Mouse (Mus musculus) CH12F3 (cell line): ENCODE measurements around the gene Erc1.

Experiments used
- in situ Hi-C: fragments of 300-500 bp; cut with MboI; formaldehyde crosslinking; loops from 2 replicates; pipeline ENCODE4 v1.14.3; 2020; ENCODE audit warnings: low sequenced_read_pairs

The Erc1 gene

DNA sequence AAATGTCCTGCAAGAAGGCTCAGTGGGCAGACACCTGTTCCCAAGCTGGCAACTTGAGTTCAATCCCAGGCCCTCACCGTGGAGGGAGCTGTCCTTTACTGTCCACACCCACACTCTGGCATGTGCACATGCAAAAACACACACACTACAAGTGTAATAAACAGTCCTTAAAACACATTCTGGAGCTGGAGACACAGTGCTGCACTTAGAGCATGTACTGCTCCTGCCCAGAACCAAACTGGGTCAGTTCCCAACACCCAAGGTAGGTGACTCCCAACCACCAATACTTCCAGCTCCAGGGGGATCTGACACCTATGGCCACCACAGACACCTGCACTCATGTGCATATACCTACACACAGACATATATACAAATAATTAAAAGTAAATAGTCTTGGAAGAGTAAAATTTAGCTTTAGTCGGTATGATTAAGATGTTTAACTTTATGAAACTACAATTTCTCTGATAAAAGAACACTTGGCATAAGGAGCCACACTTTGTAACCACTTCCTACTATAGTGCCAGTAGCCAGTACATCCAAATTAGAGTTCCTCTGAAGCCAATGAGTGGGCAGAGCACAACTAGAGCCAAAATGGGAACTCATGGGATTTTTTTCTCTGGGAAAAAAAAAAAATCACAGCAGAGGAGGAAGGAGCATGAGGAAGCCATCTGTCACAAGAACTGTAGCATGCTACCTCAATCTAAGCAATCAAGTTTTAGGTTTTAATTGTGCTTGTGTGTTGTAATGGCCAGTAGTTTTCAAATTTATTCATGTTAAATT is 39.1 kb downstream of the Erc1 start:
- in situ Hi-C loops: no loop called here

DNA sequence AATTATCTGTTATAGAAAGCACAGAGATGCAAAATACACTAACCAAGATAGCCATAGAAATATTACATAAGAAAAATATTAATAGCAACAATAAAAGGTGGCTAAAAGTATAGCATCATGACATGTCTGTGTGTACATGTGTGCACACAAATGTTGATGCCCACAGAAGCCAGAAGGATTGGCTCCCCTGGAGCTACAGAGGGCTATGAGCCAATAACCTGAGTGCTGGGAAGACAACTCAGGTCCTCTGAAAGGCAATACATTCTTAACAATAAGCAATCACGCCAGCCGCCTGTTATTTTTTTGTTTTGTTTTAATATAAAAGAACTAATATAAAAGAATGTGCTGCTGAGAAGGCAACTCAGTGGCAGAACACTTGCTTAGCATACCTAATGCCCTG is 44.7 kb downstream of the Erc1 start:
- in situ Hi-C loops: no loop called here

DNA sequence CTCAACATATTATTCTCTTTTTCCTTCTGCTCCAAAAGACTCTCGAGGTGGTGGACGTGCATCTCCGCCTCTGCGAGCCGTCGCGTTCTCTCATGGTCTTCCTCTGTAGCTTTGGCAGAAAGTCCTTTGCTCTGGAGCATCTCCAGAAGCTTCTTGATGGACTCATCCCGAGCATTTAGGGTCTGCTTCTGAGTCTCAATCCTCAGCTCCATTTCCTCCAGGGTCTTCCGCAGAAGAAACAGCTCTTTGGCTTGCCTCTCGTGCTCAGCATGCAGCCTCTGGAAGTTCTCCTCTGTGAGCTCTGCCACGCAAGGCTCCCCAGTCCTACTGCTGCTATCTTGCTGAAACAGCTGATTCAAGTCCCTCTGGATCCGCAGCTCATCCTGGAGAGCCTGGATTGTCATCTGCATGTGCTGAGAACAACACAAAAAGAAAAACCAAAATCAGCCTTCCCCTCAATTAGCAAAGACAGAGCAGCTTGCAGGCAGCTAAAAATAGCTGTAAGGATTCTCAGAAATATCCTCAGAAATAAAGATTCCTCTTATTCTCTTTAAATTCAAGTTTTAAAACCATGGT is 51.0 kb downstream of the Erc1 start:
- in situ Hi-C loops: loop anchor here (10.0 to 25.0 kb wide), 2 partner anchors 415 to 528 kb away; no protein-coding TSS in a partner anchor

DNA sequence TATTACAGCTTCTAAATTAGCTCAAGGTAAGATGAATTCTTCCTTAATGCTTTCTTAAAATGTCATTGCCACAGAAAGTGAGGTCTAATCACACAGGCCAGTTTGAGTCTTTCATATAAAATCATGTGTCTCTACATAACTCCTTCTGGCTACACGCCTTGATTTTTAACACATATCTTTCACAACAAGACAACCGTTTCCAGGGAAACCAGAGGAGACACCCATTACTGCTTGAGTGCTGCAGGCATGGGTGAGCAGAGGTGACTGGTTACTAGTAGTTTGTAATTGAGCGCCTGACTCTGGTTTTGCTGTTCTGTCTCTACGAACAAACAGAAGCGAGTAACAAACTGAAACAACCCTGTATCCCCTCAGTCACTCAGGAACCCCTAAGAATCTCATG is 51.7 kb downstream of the Erc1 start:
- in situ Hi-C loops: loop anchor here (10.0 to 25.0 kb wide), 2 partner anchors 416 to 529 kb away; no protein-coding TSS in a partner anchor

DNA sequence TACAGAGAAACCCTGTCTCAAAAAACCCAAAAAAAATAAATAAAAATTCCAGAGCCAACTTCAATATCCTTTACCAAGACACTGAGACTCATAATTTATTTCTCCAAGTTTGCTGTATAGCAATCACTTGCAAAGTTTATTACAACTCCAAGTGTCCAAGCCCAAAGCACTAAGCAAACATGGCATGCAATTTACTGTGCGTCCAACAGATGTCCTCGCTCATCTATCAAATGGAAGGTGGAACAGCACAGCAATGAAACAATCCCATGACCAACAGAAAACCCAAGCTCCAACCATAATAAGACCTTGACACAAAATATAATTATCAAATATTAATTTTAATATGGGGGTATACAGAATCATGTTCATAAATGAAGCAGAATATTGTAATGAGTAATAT is 55.4 kb downstream of the Erc1 start:
- in situ Hi-C loops: loop anchor here (10.0 to 25.0 kb wide), 2 partner anchors 420 to 532 kb away; no protein-coding TSS in a partner anchor

DNA sequence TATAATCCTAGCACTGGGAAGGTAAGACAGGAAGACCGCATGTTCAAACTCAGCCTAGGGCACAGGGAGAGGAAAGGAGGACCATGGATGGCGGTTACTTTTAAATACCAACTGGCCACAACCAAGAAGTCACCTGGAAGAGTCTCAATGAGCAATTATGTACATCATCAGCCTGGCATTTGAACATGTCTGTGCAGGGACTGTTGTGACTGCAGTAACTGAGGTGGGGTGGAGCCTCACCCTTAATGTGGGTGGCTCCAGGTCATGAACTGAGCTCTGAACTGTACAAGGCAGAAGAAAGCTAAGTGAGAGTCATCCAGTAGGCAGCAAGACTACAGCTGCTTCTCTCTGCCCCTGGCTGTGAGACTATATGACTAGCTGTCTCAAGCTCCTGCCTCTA is 65.6 kb downstream of the Erc1 start:
- in situ Hi-C loops: loop anchor here (25.0 kb wide), 1 partner anchor 430 kb away; no protein-coding TSS in a partner anchor

DNA sequence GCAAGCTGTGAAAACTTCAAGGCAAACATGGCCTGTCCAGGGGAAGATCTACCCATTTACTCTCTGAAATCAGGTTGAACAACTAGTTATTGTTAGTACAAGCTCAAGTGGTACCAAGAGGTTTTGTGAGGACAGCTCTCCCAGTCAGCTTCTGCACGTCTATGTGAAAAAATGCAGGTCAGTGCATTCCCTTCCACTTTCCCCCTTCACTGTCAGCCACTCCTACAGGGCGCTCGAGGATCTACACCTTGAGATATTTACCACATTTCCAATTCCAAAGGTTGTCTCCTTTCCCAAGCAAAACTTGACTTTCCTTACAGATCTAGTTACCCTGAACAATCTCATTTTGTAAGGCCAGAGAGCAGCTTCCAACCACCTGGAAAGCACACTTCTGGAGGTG is 66.9 kb downstream of the Erc1 start:
- in situ Hi-C loops: loop anchor here (25.0 kb wide), 1 partner anchor 431 kb away; no protein-coding TSS in a partner anchor

DNA sequence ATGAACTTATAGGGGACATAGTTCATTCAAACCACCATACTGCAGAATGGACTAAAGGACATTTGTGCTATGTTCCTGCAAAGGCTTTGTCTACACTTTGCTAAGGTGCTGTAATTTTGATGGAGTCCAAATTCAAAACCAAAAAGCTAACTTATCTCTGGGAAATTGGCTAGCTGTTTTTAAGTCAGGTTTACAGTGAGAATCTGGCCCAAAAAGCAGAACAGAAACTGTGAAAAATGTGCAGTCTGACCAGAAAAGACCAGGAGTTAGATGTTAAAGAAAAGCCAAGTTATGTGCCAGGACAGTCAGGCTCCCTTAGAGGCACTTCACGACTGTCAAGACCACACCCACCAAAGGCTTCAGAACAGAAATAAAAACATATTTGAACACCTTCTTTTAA is 79.2 kb downstream of the Erc1 start:
- in situ Hi-C loops: no loop called here

DNA sequence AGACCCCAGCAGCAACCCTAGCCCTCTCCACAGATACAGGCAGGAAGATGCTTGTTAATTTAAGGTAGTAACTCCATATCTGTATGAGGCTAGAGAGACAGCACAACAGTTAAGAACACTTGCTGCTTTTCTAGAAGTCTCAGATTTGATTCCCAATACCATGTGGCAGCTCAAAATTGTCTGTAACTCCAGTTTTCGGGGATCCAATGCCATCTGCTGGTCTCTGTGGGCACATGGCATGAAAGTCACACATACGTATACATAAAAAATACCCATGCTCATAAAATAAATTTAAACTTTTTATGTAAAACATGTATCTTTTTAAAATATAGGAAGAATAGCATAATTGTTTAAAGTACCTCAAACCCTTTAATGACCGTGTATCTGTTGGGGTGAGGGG is 83.6 kb downstream of the Erc1 start:
- in situ Hi-C loops: no loop called here

DNA sequence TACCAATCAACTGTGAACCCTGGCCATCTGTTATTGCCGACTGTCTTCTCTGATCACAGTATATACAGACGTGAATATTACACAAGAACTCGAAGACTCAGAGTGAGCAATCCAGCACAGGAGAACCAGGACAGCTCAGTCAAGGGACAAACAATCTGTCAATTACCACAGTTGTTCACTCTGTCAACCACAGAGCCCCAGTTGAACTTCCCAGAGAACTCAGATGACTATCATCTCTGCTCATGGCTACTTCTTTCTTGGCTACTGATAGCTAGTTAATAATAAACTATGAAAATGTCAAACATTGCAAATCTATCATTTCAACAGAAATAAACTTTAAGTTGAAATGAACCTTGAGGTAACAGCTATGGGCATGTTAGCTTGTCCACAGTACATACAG is 88.1 kb downstream of the Erc1 start:
- in situ Hi-C loops: no loop called here

DNA sequence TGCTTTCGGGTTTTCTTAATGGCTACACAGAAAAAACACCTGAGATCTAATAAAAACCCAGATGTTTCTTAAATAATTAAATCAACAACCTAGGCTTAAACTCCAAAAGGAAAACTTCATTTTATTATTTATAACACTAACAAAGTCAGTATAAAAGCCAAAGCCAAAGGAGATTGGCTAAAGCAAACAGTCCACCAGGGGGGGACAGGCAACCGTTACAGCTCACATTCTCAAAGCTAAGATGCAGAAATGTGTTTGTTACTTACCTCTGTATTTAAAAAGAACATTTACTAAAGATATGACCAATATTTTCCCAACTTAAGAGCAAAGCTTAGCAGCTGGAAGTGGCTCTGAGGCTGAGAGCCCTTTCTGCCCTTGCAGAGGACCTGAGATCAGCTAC is 89.5 kb downstream of the Erc1 start:
- in situ Hi-C loops: no loop called here

DNA sequence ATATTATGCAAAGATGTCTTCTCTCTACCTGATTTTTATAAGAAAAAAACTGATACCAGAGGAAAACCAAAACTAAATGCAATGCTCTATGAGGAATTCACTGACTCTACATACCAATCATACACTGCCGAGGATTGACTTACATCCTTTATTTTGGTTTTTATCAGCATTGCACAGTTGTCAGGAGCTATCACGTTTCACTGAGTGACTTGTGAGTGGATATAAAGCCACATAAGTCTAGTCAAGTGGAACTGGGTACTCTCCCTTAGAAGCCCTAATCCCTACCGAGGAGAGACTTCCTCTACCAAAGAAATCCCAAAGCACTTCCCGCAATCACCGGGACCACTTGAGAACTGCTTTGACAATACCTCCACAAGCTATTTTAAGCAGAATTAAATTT is 90.2 kb downstream of the Erc1 start:
- in situ Hi-C loops: no loop called here

DNA sequence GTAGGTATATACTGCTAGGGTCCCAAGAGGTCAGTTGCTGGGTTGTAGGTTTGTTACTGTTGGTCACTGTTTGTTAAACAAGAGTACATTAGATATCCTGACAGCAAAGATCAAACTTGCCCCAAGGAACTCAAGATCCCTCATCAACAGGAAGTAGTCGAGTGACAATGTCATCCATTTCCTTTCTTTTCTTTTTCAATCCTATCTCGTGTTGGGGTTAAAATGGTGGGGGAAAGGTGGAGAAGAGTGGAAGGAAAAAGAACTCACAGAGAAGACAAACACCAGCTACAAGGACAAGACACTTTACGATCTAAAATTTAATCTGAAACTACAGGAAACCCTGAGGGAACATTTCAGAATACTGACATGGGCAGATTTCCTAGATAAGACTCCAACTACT is 92.1 kb downstream of the Erc1 start:
- in situ Hi-C loops: no loop called here

DNA sequence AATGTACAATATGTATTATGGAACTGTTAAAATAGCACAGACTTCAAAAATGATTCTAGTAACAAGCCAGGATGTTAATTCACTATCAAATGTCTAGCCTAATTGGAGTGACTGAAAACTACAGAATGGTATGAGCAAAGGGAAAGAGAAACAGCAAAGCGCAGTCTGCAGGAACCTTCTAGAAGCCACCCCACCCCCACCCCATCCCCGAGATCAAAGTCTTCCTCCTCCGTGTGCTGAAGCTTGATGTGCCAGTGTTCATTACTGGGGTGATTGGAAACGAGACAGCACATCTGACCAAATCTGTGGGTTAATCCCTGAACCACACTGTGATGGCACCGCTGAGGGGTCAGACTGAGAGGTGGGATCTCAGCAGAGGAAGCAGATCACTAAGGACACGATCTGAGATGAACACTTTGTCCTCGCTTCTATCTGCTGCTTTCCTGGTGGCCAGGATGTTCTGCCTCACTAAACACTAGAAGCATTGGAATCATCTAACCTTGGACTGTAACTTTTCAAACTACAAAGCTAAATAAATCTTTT is 98.8 kb downstream of the Erc1 start:
- in situ Hi-C loops: no loop called here

DNA sequence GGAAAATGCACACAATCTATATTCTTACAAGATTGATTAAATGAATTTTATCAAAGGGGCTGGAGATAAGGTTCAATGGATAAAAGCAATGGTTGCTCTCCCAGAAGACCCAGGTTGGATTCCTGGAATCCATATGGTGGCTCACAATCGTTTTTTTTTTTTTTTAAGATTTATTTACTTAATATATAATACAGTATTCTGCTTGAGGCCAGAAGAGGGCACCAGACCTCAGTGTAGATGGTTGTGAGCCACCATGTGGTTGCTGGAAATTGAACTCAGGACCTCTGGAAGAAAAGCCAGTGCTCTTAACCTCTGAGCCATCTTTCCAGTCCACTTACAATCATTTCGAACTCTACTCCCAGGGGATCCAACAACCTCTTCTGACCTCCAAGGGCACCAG is 106.1 kb downstream of the Erc1 start:
- in situ Hi-C loops: no loop called here

DNA sequence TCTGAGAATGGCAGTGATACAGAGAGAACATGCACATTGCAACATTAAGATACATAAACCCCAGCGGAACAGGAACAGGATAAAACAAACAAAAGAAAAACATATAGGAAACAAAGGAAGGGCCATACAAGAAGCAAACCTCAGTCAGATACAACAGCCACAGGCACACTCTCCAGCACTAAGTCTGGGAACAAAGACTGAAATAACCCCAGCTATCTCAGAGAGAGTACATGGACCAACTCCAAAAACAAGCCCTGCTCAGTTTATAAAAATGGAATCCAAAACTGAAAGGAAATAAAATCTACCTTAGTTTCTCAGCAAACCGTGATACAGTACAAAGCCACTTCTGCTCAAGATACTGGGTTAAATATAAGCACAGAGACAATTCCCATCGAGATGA is 107.4 kb downstream of the Erc1 start:
- in situ Hi-C loops: no loop called here

DNA sequence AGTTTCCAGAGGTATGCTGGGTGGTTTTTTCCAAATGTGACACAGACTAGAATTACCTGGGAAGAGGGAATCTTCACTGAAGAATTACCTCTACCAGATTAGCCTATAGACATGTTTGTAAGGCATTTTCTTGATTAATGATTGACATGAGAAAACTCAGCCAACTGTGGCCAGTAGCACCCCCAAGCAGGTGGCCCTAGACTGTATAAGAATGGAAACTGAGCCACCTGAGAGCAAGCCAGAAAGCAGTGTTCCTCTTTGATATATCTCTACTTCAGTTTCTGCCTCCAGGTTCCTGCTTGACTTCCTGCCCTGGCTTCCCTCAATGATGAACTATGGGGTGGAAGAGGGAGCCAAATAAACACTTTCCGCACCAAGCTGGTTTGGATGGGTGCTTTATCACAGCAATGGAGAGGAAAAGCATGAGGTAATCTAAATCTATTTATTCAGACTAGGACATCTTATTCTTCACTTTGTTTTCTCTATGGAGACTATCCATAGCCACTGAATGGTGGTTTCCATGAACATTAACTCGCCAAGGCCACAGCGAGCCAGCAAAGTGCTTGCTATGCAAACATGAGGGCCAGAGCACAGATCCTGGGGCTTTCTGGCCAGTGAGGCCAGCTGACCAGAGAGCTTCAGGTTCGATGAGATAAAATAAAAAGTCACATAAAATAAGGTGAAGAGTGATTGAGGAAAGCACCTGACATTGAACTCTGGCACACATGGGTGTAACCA is 109.2 kb downstream of the Erc1 start:
- in situ Hi-C loops: no loop called here

DNA sequence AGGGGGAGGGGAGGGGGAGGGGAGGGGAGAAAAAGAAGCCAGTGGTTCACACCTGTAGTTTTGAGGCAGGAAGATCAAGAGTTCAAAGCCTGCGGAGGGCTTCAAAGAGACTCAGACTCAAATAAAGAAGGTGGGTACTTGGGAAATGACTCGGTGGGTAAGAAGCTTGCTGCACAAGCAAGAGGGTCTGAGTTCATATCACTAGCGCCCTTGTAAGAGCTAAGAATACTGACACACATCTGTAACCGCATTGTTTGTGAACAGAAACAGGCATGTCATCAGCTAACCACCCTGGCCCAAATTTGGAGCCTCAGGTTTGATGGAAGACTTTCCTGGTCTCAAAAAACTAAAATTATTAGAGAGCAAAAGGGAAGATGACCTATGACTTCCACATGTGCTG is 110.3 kb downstream of the Erc1 start:
- in situ Hi-C loops: no loop called here

DNA sequence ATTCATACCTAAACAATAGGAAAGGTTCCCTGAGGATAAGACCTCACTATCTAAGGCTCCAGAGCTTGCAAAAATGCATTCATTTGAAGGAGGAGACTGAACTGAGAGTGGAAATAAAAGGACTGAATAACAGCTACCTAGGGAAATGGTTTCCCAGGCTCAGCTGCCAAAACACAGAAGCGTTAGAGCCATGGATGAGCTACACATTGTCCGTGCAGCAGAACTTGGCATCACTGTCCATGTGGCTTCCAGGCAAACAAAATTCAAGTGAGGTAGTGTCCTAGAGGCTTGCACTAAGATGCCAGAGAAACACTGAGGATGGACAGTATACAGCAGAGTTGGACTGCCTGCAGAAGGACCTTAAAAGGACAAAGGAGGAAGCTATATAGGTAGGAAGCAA is 112.0 kb downstream of the Erc1 start:
- in situ Hi-C loops: no loop called here

DNA sequence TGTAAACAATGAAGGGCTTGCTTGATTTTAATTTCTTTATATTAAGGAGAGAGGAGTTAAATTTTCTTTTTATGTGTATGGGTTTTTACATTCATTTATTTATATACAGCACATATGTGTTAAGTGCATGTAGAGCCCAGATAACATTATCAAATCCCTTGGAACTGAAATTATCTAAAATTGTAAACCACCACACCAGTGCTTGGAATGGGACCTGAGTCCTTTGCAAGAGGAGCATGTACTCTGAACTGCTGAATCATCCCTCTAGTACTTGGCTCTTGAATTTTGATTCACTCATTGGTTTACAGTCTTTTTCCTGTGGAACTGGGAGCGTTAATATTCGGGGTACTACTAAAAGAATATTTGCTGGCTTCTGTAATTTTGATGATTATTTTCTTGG is 116.8 kb downstream of the Erc1 start:
- in situ Hi-C loops: no loop called here

DNA sequence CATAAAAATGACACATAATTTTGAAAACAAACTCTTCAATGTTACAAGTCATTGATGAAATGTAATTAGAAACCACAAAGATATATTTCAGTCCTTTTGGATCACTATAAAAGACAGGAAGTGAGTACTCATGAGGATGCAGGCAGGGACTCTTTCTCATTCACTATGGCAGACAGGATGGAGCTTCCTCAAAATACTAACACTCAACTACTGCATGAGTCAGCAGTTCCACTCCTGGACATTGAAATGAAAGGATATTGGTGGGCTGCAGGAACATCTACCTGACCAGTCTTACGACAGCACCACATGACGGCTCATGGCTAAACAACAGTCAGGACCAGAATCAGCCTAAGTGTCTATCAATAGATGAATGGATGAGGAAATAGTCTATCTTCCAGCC is 132.7 kb downstream of the Erc1 start:
- in situ Hi-C loops: no loop called here

DNA sequence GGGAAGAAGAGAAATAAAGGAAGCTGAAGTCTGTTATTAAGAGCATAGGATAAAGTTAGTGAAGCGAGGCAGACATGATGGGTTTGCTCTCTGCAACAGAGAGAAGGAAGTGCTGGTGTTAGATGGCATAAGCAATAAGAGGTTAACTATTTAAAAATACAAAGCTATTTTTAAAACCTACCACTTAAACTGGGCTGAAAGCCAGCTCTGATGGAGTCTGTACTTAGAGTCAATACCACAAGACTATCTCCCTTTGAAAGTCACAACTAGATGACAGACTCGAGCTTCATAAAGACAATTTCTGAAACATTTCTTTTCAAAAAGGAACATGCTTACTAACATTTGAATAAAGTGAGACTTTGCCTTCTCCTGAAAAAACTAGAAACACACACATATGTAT is 134.0 kb downstream of the Erc1 start:
- in situ Hi-C loops: no loop called here
